Mouse (Mus musculus) embryo, embryonic 11 days (tissue): Measurements from ENCODE around the gene Jph3.

Source experiments
- DNase-seq: peaks from one replicate; pipeline ENCODE4 v3.0.0-alpha.2; 2015

The Jph3 gene

DNA sequence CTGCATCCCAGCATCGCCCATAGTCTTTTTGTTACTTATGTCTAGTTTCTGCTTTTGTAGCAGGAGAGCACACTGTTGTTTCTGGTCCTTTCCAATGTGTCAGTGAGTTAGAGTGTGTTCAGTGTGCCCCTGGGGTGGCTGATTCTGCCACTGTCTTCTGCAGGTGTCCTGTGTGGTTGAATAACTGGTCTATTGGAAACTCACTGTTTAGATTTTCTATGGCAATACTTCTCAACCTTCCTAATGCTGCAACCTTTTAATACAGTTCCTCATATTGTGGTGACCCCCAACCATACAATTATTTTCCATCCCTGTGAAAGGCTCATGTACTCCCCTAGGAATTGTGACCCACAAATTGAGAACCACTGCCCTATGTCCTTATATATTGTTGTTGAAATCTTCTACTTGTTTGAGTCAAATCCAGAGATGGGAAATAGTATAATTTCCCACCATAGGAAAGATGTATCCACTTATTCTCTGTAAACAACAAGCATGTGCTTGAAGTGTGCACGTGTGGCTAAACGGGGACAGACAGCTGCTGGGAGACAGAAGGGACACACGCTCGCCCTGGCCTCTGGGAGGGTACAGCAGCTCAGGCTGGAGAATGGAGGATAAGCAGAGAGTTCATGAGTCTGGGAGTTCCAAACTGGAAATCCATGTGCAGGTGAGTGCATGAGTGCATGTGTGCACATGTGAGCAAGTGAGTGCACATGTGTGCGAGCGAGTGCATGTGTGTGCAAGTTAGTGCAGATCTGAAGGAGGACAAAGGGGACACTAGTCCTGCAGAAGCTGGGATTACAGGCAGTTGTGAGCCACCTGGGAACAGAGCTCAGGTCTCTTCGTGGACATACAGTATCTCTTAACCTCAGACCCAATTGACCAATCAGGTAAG lies 112.9 kb downstream of the Jph3 start:
- no peak for DNase-seq

DNA sequence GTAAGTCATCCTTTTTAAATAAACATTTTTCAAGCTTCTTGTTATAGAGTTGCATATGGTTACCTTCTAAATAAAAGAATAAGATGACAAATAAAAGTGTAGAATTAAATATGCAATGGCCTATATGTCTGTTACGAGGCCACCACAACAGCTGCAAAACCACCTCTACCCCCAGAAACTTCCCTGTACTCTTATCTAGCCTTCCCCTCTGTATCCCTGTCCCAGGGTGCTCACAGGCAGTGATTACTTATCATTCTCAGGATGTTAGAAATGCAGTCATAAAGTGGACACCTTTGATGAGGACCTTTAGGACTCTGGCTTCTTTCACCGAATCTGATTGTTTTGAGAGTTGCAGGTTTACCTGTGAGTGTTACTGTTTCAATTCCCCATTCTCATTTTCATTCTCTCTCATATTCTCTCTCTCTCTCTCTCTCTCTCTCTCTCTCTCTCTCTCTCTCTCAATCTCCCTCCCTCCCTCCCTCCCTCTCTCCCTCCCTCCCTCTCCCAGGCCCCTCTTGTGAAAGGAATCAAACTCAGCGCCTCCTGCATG lies 113.8 kb downstream of the Jph3 start:
- no peak for DNase-seq
